Mouse (Mus musculus): ENCODE measurements at regions not wholly inside any gene's neighbourhood (a gene's known extent, or its start where the extent isn't known, plus 50 kb on each side); places are given as distances from the start of the nearest gene placed in this dataset.
A peak's percentile ranks its signal among the peaks of the same experiment; 100 is the strongest.

DNA sequence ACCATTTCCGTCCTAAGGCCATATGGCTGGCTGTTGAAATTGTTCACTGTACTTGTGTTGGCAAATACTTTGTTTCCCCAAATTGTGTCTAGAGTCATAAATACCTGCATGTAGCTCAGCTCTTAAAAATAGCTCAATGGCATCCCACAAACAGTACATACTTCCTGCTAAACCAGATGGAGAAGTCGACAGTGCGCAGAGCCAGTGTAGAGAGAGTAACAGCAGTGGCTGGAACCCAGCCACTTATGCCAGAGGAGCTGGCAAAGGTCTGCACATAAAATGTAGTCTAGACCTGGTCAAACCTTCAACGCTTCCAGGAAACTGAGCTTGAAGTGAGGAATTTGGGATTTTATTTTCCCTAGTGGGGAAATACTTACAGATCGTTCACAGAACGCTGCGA, 128.5 kb upstream of the Kcnj16 start:
- TF ChIP-seq CTCF (IDR thresholded peaks at IDR 0.05; ENCODE audit: low read depth): no peak
- no peak for TF ChIP-seq EP300 (IDR thresholded peaks at IDR 0.05; ENCODE audit: low read depth)
- Histone ChIP-seq H3K27ac (ENCODE audit: low read depth) (no peak overlapping the region), H3K4me3 (ENCODE audit: low read depth, low read length) (no peak overlapping the region), H3K27me3 (ENCODE audit: insufficient read depth, low read length) (no peaks in the 10 kb centered on the region), H3K9ac (replicated peaks) (no peak overlapping the region), H3K4me2 (ENCODE audit: low read depth, low read length) (no peak overlapping the region), H3K4me1 (ENCODE audit: insufficient read depth) (no peaks in the 10 kb centered on the region), H3K9me3 (ENCODE audit: low read length) (no peaks in the 10 kb centered on the region), H3K36me3 (replicated peaks; ENCODE audit: insufficient read depth, low read length) (no peaks in the 10 kb centered on the region)
- WGBS (ENCODE audit: insufficient replicate concordance): 75% methylated on average over 7 of the region's 7 CpGs
- DNase-seq (no peak), ATAC-seq (no peak)

DNA sequence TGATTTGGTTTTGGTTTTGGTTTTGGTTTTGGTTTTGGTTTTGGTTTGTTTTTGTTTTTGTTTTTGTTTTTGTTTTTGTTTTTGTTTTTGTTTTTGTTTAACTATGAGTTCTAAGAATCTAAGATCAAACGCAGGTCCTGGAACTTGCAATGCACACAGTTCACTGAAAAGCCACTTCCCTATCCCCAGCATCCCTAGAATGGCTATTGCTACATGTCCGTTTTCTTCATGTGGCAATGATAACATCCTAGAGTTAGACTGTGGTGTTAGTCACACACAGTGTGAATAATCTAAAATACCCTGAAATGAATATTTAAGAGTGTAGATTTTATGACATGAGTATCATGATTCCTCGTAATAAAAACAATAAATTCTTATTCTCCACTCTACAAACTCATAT, 99.5 kb upstream of the Kcnj16 start:
- no peak for TF ChIP-seq CTCF (IDR thresholded peaks at IDR 0.05; ENCODE audit: low read depth)
- TF ChIP-seq EP300 (IDR thresholded peaks at IDR 0.05; ENCODE audit: low read depth): no peak
- Histone ChIP-seq H3K27ac (ENCODE audit: low read depth) (no peak overlapping the region), H3K4me2 (ENCODE audit: low read depth, low read length) (no peak overlapping the region), H3K27me3 (ENCODE audit: insufficient read depth, low read length) (no peaks in the 10 kb centered on the region), H3K9ac (replicated peaks) (no peak overlapping the region), H3K36me3 (replicated peaks; ENCODE audit: insufficient read depth, low read length) (no peaks in the 10 kb centered on the region), H3K4me3 (ENCODE audit: low read depth, low read length) (no peak overlapping the region), H3K4me1 (ENCODE audit: insufficient read depth) (no peaks in the 10 kb centered on the region), H3K9me3 (ENCODE audit: low read length) (no peaks in the 10 kb centered on the region)
- ATAC-seq (no peak), DNase-seq (no peak)
- WGBS (ENCODE audit: insufficient replicate concordance): 65% methylated on average over 3 of the region's 3 CpGs

DNA sequence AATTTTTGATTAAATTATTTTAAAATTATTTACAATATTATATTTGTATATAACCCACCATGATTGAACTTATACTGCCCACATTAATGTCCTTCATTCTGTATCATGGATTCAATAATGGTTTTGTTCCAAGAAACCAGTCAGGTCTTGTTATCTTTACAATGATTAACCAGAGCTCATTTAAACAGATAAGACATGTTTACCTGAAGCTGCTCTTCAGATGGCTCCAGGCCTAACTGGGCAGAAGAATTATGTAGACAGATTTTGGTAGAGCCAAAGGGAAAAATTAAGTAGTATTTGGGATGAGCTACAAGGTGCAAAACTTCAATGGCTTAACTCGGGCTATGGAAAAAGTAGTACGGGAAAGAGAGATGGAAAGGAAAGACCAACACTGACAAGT, 97.7 kb upstream of the Kcnj16 start:
- no peaks in the 10 kb centered on the region for H3K27me3 ChIP-seq (ENCODE audit: insufficient read depth, low read length)
- no peaks in the 10 kb centered on the region for H3K36me3 ChIP-seq (replicated peaks; ENCODE audit: insufficient read depth, low read length)
- no peaks in the 10 kb centered on the region for H3K9me3 ChIP-seq (ENCODE audit: low read length)
- H3K4me2 ChIP-seq (ENCODE audit: low read depth, low read length): no peak overlapping the region
- WGBS (ENCODE audit: insufficient replicate concordance): 75% methylated on average over 2 of the region's 2 CpGs
- no peaks in the 10 kb centered on the region for H3K4me1 ChIP-seq (ENCODE audit: insufficient read depth)
- no peak overlapping the region for H3K27ac ChIP-seq (ENCODE audit: low read depth)
- TF ChIP-seq CTCF (IDR thresholded peaks at IDR 0.05; ENCODE audit: low read depth): no peak
- TF ChIP-seq EP300 (IDR thresholded peaks at IDR 0.05; ENCODE audit: low read depth): no peak
- H3K4me3 ChIP-seq (ENCODE audit: low read depth, low read length): no peak overlapping the region
- ATAC-seq: no peak
- no peak for DNase-seq
- no peak overlapping the region for H3K9ac ChIP-seq (replicated peaks)

DNA sequence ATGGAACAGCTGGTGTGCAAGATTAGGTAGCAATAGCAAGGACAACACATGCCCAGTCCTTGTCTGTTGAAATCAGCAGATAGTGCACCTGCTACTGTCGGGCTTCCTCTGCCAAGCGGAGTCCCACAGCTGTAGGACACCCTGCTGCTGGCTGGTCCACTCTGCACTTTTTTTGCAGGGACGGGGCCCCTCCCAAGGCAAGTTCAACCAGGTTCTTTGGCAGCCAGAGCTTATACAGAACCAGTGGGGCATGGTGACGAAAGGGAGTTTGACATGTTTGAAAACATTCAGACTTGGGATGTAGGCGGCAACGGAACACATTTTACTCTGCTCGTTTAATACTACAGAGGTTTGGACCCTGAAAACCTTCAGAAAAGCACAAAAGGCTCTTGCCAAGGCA, 93.2 kb upstream of the Kcnj16 start:
- no peaks in the 10 kb centered on the region for H3K4me1 ChIP-seq (ENCODE audit: insufficient read depth)
- ATAC-seq: no peak; the same call in 1 of the 2 replicates
- H3K4me2 ChIP-seq (ENCODE audit: low read depth, low read length): no peak overlapping the region

DNA sequence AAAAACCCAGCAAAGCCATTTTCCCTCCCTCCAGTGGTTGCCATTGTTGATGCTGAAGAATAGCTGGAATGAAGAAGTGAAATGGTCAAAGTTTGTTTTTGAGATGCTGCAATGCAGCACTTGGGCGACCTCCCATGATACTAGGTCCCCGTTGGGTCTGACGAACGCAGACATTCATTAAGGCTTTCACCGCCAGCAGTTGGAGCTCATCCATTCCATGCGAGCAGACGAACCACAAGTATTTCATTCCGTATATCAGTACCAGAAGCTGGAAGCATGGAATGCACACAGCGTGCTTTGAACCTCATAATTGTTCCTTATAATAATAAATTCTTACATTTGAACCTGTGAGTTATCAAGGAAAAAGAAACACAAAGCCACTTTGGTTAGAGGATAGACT, 86.9 kb upstream of the Kcnj16 start:
- 85% methylated on average over 9 of the region's 9 CpGs for WGBS (ENCODE audit: insufficient replicate concordance)
- ATAC-seq (no peak), DNase-seq (no peak)
- TF ChIP-seq EP300 (IDR thresholded peaks at IDR 0.05; ENCODE audit: low read depth) (no peak), CTCF (IDR thresholded peaks at IDR 0.05; ENCODE audit: low read depth) (no peak)
- no peaks in the 10 kb centered on the region for H3K9me3 ChIP-seq (ENCODE audit: low read length)
- no peak overlapping the region for H3K27ac ChIP-seq (ENCODE audit: low read depth)
- no peak overlapping the region for H3K4me3 ChIP-seq (ENCODE audit: low read depth, low read length)
- no peak overlapping the region for H3K4me2 ChIP-seq (ENCODE audit: low read depth, low read length)
- no peak overlapping the region for H3K9ac ChIP-seq (replicated peaks)
- H3K4me1 ChIP-seq (ENCODE audit: insufficient read depth): no peaks in the 10 kb centered on the region
- H3K36me3 ChIP-seq (replicated peaks; ENCODE audit: insufficient read depth, low read length): no peaks in the 10 kb centered on the region
- H3K27me3 ChIP-seq (ENCODE audit: insufficient read depth, low read length): no peaks in the 10 kb centered on the region

More for the DNA sequence above, 93.2 kb upstream of the Kcnj16 start:
- 64% methylated on average over 7 of the region's 7 CpGs for WGBS (ENCODE audit: insufficient replicate concordance)
- Histone ChIP-seq H3K27ac (ENCODE audit: low read depth) (no peak overlapping the region), H3K4me3 (ENCODE audit: low read depth, low read length) (no peak overlapping the region), H3K36me3 (replicated peaks; ENCODE audit: insufficient read depth, low read length) (no peaks in the 10 kb centered on the region), H3K9ac (replicated peaks) (no peak overlapping the region), H3K27me3 (ENCODE audit: insufficient read depth, low read length) (no peaks in the 10 kb centered on the region), H3K9me3 (ENCODE audit: low read length) (no peaks in the 10 kb centered on the region)
- DNase-seq: no peak
- TF ChIP-seq EP300 (IDR thresholded peaks at IDR 0.05; ENCODE audit: low read depth) (peak; percentile 34; the same call in 1 of the 2 replicates), CTCF (IDR thresholded peaks at IDR 0.05; ENCODE audit: low read depth) (no peak)

DNA sequence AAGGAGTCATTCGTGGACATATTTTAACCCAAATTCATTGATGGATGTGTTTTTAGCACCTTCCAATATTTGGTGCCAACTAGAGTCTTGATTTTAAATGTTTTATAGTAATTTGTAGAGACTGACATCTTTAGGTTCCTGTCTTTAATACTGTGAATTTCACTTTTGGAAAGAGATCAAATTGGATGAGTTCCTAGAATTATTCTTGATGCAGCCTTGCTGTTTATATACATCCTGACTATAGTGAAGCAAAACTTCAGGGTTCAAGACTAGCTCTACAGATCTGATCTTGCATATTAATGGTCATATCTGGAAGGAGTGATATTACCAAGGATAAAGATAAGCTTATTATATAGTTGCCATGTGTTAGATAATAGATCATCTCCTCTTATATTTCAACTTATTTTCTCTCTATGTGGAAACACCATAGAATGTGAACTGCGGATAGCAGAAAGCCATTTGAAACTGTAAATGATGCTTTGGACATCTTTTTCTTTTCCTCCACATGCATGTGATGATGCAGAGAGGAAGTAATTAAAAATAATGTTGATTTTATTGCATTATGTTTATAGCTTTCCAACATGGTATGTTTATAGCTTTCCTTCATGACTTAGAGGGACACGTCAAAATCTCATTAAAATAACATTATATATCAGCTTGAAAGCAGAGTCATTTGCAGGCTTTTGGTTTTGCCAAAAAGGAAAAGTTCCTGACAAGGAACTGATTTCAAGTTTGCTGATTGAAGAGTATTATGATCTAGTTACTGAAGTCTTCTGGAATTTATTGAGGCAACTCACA, 78.3 kb upstream of the Kcnj16 start:
- DNase-seq: no peak
- Histone ChIP-seq H3K4me1 (ENCODE audit: insufficient read depth) (no peaks in the 10 kb centered on the region), H3K4me3 (ENCODE audit: low read depth, low read length) (no peak overlapping the region), H3K27me3 (ENCODE audit: insufficient read depth, low read length) (no peaks in the 10 kb centered on the region), H3K9me3 (ENCODE audit: low read length) (no peaks in the 10 kb centered on the region), H3K27ac (ENCODE audit: low read depth) (no peak overlapping the region), H3K9ac (replicated peaks) (no peak overlapping the region), H3K36me3 (replicated peaks; ENCODE audit: insufficient read depth, low read length) (no peaks in the 10 kb centered on the region), H3K4me2 (ENCODE audit: low read depth, low read length) (no peak overlapping the region)
- WGBS (ENCODE audit: insufficient replicate concordance): 79% methylated on average over 3 of the region's 3 CpGs
- TF ChIP-seq CTCF (IDR thresholded peaks at IDR 0.05; ENCODE audit: low read depth): no peak
- no peak for TF ChIP-seq EP300 (IDR thresholded peaks at IDR 0.05; ENCODE audit: low read depth)
- no peak for ATAC-seq

All from liver, postnatal 0 days (tissue).